Mouse (Mus musculus) frontal cortex, adult 2 months (tissue): ENCODE measurements at regions not wholly inside any gene's neighbourhood (a gene's known extent, or its start where the extent isn't known, plus 50 kb on each side); places are given as distances from the start of the nearest gene placed in this dataset.

Experiments
- DNase-seq, 2 experiments: peaks; one replicate each; pipeline ENCODE4 v3.0.0; 2022; ENCODE audit warnings: low spot score in 1 of 2; ENCODE audit errors: extremely low spot score in 1 of 2

DNA sequence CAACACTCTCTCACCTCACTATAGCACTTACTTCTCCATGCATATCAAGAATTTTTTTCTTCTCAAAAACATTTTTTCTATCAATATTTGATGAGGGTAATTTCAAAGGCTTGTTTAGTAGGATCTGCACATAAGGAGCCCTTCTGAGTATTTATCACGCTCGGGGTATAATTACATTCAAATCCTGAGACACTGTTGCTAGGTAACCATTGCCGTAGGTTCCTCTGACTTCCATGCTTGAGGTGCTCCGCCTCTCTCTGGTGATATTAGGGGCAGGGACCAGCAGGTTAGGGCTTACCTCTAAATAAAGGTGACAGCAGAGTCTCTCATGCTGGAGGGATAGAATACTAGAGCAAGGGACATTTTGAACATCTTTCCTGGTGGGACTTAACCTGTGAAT lies 54.4 kb upstream of the 9630041A04Rik start:
- DNase-seq: peak in 1 of 2 experiments; percentile 45

DNA sequence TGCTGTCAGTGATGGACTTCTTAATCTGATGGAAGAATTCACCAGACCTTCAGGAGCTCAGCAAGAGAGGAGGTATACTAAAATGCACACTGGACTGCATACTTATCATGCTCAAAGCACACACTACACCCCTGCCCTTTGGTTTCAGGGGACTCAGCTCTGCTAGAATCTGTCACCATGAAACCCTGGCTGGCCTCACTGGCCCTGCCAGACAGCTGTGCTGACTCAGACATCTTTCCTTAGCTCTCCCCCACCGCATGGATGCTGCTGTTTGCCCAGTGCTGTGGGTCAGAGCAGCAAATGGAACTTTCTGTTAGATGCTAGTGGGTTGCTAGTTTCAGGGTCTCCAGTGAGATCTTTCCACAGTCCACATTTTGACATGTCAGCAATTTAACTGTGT lies 64.9 kb upstream of the 9630041A04Rik start:
- DNase-seq: no peak

DNA sequence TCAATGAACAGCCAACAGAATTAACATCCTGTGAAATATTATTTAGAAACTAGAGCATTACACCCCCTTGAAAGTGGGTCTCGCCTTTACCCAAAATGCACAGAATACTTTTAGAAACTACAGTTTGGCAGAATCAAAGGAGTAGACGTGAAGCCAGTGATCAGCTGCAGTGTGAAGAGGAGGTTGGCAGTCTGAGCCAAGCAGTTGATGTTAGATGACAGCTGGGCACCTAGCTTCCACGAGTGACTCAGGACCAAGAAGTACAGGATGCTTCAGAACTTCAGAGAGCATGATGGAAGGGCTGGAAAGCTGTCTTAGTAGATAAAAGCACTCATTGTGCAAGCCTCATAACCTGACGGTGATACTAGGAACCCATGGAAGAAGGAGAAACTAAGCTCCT lies 65.6 kb upstream of the 9630041A04Rik start:
- peak in 1 of 2 experiments; percentile 28 for DNase-seq

DNA sequence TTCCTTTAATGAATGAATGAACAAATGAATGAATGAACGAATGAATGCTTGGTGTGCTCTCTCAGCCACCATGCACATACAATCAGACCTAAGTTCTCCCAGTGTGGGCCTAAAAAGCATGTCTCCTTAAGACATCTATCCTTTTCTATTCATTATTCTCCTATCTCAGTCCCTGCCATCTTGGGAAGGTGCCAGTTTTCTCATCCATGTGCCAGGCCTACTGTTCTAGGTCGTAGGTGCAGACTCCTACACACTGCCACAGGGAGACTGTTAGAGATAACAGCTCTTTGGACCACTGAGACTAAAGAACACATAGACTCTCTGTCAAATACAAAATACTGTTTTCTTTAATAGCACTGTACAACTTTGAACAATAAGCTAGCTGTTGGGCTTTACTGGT lies 66.2 kb upstream of the 9630041A04Rik start:
- DNase-seq: no peak

DNA sequence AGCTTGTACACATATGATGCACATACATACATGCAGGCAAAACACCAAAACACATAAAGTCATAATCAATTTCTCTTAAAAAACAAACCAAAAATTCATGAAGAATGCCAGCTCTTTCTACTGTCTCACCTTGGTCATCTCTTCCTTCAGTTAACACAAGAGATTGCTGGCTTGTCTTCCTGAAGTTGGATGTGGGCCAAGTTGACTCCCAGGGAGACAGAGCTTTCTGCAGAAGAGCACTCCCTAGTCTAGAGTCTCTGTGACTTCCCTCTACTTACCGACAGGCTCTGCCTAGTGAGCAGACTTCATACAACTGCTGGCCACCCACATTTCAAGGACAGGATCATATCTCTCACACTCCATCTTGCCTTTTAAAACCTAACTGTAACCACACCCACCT lies 70.7 kb upstream of the 9630041A04Rik start:
- no peak for DNase-seq

DNA sequence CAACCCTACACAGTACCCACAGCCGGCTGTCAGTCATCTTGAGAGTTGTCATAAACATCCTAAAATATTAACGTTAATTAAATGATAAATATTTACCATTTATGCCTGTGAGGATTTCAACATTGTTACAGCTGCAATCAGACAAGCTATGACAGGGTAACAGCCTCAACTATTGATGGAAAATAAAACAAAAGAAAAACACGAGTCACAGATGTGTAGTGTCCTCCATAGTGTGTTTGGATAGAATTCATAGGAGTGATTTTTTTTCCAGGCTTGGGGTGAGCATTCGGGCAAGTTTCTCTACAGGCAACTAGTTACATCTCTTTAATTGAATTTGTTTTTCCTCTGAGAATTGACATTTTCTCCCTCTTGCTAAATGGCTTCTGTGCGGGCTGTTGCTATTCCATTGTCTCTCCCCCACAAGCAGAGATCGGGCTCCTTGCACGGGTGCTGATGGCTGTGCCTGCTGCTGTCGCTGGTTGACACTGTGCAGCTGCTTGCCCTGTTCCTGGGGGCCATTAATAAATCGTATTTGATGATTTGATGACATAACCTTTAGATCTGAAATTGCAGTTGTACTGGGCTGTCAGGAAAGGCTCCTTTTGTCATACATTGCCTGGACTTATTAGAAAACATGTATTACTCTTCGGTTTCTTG lies 120.6 kb upstream of the 9630041A04Rik start:
- no peak for DNase-seq

DNA sequence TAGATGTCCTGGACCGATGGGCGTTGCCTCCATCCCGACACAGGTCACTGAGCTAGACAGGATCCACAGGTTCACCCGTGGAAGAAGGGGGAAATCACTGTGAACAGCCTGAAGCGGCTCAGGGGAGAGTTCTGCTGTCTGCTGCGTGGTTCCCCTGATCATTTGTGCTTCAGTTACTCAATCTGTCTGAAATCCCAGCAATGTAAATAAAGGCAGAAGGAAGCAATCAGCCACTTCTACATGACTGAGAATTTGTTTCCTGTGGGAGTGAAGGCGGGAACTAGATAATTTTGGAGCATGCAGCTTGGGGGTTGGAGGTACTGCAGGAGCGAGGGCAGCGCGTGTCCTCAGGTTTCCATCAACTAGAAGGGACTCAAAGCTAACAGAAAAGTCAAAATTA lies 122.3 kb upstream of the 9630041A04Rik start:
- DNase-seq: peak in 1 of 2 experiments; percentile 30

DNA sequence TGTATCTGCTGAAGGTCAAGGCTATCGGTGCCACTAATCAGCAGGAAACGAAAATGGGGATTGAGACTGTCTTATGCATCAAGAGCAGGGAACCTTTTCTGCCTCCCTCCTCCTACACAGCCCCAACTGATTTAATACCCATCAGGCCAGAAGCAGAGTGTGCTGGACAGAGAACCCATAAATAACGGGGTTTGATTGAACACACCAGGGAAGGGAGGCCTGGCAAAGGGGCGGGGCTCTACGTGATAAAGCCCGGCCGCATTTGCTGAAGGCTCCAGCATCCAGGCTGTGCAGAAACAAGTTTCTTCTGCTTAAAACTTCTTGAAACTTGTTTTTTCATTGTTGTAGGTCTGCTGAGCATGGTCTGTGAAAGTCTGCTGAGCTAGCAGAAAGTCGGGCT lies 127.4 kb upstream of the 9630041A04Rik start:
- no peak for DNase-seq

DNA sequence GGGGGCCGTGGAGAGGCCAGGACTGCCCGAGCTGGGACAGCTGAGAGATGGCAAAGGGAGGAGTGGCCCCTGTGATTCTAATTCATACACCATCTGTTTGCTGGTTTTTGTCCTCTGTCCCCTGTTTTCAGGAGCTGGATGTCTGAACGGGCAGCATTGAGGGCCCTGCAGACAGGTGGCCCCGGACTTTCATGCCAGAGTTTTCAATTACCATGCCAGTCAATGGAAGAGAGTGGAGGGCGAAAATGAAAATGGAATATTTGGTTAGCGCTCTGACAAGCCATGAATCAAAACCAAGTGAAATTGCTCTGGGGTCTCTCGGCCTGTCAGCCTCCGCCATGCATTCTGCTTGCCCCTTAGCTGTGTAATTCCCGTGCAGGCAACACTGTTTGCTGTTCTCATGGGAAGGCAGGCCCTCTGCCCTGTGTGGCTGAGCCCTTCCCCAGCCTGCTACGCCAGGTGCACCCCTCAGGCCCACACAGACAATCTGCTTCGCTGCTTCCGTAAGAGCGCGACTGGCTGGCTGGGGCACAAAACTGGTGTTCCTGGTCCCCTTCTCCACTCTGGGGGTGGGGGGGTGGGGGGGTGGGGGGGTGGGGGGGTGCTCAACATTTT lies 127.9 kb upstream of the 9630041A04Rik start:
- no peak for DNase-seq

DNA sequence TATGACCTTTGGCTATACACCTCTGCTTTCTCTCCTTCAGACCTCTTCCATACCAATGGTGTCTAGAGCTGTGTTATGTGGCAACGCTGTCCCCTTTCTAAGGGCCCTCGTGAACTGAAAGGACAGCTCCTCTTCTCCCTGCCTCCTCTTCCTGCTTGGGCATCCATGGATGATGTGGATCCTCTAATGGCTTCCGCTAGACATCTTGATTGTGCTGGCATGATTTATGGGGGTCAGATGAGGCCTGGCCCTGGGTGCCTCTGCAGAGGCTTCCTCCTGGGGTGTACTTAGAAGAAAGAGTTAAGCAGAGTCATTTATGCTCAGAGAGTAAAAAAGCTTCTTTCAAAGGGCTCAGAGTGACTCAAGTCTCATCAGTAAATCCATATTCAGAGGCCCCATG lies 131.5 kb upstream of the 9630041A04Rik start:
- DNase-seq: no peak

DNA sequence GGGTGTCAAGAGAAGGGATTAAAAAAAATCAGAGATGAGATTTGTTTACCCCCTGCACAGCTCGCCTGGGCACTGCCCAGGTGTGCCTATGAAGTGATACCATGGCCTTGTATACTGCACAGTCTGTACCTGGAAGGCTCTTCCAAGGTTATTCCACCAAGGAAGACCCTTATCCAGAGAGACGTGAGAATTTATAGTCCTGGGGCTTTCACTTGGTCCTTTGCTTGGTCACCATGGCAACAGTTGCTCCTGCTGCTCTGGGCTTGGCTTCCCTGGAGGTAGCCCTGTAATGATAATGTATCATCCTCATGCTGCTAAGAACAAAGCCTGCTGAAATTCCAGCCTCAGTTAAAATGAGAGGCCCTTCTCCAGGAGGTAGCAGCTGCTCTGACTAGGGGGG lies 143.7 kb upstream of the 9630041A04Rik start:
- DNase-seq: no peak

DNA sequence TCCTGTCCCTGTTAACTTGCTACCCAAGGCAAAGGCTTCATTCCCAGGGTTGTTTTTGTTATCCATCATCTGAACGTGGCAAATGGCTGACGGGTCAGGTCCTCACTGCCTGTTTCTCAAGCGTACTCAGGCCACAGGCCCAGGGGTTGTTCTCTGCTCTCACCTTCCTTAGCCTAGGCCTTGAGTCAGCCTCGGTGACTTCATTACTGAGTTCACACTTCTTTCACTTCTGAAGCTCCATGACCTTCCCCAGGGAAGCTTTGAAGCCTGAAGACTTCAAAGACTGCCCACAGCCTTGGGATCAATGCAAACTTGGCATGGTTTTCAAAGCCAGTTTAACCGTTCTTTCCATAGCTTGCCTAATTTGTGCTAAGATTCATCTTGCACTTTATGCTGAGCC lies 145.3 kb upstream of the 9630041A04Rik start:
- DNase-seq: no peak

DNA sequence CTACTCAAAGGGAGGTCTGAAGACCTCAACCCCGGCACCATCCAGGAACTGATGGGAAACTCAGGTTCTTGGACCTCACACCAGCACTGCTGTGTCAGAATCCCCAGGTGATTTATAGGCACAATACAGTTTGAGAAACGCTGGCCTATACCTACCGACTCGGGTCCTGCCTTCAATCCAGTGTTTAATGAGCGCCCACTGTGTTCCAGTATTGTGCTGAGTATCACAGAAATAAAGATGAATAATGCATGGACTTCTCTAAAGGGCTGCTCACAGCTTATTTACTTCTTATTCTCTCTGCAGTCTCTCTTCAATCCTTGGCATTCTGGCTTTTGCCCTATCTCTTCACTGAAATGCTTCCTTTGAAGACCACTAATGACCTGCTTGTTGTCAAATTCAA lies 146.8 kb upstream of the 9630041A04Rik start:
- no peak for DNase-seq

DNA sequence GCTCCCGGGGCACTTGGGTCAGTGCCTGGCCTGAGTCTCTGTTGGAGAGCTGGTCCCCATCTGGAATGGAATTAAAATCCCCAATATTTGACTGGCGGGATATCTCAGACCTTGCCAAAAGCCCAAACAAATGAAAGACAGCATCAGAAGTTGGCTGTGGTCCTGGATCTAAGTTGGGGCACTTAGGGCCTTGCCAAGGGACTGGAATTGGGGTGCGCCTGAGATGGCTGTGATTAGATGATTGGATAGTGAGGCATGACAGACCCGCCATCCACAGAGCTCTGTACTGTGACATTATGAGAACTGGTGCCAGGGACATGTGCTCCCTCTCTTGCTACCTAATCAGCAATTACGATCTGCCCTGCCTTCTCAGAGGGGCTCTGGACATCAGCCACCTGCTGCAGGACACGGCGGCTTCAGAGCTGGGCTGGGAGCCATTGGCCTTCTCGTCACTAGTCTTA lies 151.0 kb upstream of the 9630041A04Rik start:
- DNase-seq: no peak

DNA sequence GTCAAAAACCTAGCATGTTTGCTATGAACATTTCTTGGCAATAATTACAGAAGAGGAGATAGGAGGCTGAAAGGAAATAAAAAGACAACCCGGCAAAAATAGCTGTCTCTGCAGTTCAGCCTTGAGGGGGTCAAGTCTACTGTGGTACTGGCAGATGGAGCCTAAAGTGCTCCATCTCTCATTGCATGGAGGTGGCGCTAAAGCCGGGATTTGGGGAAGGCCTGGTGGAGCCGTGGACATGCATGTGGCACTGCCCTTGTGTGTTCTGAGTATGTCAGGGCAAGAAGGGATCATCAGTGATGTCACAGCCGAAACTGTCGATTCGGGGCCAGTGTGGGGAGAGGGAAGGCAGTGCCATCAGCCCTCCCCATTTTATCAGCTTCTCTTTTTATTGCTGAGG lies 161.3 kb upstream of the 9630041A04Rik start:
- DNase-seq: no peak

DNA sequence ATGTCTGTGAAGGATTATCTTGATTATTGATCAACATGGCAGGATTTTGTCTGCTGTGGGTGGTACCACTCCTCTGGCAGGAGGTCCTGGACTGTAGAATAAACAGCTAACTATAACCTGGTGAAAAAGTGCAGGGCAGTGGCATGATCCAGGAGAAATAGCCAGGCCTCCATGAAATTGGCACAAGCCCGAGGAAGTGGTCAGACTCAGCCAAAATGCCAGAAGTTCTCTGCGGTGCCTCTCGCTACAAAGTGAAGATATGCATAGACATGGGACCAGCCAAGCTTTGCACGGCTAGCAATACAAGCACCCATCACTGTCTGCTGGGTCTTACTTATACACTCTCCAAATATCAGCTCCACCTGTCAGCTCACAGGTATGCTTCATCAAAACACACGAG lies 167.6 kb upstream of the 9630041A04Rik start:
- no peak for DNase-seq

DNA sequence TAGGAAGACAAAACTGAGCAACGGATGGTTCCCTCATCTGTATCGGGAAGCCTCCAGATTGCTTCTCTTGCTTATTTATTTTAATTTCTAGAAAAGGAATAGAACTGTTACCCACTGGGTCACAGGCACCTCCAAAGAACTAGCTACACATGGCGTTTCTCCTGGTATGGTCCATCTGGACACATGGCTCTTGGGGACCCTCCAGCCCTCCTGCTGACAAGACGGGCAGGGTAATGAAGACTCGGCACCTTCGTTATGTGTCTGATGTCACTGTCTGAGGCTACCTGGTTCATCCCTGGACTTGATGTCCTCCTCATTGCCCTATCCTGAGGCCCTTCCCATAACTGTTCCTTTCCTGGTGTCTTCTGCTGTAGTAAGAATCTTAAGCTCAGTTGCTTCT lies 170.3 kb upstream of the 9630041A04Rik start:
- DNase-seq: no peak

DNA sequence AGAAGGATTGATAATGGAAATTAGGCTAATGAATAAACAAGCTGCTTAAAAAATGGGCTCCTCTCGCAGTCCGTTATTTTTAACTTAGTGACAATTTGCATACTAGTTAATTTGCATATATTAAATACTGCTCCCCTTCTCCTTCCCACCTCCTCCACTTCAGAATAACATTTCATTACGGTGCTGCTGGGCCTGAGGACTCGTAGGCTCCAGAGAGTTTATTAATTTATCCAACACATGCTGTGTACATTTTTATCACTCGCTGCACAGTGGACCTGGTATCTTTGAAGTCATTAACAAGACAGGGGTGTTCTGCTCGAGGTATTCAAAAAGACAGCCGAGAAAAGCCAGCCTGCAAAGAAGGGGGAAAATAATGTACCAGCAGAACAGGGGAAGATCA lies 170.7 kb upstream of the 9630041A04Rik start:
- no peak for DNase-seq

DNA sequence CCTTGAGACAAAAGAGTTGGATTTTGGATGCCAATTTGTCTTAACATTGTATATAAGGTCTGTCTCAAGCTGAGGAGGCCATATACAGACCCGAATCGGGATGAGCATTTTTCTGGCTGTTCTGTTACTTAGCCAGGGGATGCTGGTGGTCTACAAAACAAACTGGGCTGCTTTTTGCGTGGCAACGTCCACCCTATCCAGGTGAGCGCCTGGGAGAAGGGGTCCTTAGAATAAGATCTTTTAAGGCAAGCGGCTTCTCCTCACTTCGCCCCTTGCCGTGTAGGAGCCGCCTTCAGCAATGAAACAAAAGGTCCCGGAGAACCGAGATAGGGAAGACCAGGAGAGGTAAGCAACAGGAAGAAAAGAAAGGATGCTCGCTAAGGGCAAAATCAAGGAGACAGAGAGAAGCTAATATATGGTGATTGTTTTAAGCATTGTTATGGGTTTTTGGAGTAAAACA lies 171.2 kb upstream of the 9630041A04Rik start:
- no peak for DNase-seq

DNA sequence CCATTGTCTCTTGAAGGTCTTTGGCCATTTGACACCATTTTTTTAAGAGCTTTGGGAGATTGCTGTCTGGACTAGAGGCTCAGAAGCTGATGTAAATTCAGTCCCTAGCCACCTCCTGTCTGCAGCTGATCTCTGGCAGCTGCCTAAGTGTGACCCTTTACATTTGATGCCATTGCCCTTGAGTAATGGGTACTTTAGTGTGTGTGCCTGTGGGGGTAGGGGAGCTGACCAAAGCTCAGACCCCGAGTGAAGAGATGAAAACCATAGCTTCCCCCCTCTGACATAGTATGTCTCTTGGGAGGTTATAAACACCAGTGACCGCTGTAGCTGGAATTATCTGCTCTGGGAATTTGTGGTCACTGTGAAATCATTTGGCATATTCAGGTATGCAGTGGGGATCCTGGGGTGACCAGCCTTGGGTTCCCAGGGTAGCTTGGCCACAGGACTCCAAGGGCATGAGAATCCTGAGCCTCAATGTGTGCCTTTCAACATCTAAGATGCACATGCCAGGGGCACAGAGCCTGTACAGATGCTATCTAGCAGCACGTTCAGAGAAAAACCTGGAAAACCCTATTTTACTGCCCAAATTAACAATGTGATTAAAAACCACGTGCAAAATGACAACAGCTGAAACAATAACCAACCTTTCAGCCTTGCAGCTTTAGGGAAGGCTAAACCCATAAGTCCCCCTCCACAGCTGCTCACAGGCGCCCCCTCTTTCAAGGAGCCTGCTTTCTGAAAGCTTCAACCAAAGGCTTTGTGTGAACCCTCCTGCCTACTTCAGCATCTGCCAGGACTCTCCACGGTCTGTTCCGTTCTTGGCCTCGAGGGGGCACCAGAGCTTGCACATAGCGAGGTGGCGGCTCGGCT lies 171.9 kb upstream of the 9630041A04Rik start:
- peak; percentile 80 to 99 for DNase-seq

DNA sequence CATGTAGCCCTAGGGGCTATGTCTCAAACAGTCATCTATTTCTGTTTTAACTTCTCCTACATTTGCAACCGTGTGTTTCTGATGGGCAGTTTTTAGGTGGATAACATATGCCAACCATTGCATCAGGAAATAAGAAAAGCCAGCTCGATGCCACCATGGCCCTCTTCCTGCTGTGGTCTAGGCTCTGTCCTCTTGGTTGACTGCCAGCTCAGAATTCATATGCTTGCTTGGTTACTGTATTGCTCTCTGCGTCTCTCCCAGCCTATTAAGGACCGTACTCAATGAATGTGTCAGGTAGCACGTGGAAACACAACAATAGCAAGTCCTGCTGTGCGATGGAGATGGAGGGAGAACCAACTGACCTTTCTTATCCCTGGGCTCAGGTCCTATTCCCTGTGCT lies 174.4 kb upstream of the 9630041A04Rik start:
- DNase-seq: no peak

DNA sequence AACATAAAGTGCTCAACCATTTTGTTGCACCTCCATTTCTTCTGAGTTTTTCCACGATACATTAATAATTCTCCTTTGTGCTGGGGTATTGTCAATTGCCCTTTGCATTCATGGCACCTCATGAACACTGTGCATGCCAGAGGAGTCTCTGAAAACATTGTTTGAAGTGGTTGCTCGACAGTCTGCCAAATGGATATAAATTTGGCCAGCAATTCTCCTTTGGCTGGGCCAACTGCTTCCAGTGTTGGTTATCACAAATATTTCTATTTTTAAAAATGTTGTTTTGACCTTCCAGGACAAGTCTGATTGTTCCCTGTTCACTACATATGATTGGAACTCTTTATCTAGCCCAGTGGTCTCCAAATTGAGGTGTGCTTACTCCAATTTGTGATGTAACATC lies 184.1 kb upstream of the 9630041A04Rik start:
- no peak for DNase-seq
